Mouse (Mus musculus): ENCODE measurements around the gene Tbpl1.

Tbpl1 gene

GRCm38 (mm10) chr10:22731272-22732093 is at the start of gene Tbpl1:
TSS of gene Tbpl1 (minus strand) at chr10:22731938.
- DNase-seq (ENCODE audit: low spot score in 2 of 2), result peak; percentile 94 to 96

GRCm38 (mm10) chr10:22781466-22781865 is 49.7 kb upstream of the Tbpl1 start:
- DNase-seq (ENCODE audit: low spot score in 2 of 2), result no peak

GRCm38 (mm10) chr10:22777939-22778338 is 46.2 kb upstream of the Tbpl1 start:
- DNase-seq (ENCODE audit: low spot score in 2 of 2), result peak; percentile 16 to 29

- peak; percentile 74 to 76 for DNase-seq (ENCODE audit: low spot score in 2 of 2)
Measured at GRCm38 (mm10) chr10:22776007-22776698, 44.4 kb upstream of the Tbpl1 start.

GRCm38 (mm10) chr10:22775456-22775855 is 43.7 kb upstream of the Tbpl1 start:
- DNase-seq (ENCODE audit: low spot score in 2 of 2), result no peak

- DNase-seq (ENCODE audit: low spot score in 2 of 2), result no peak
Measured at GRCm38 (mm10) chr10:22774626-22775025, 42.9 kb upstream of the Tbpl1 start.

GRCm38 (mm10) chr10:22754240-22754639 is 22.5 kb upstream of the Tbpl1 start:
- DNase-seq (ENCODE audit: low spot score in 2 of 2), result no peak

GRCm38 (mm10) chr10:22751175-22751682 is 19.5 kb upstream of the Tbpl1 start:
- DNase-seq (ENCODE audit: low spot score in 2 of 2), result no peak

GRCm38 (mm10) chr10:22746334-22747322 is 14.9 kb upstream of the Tbpl1 start:
- DNase-seq (ENCODE audit: low spot score in 2 of 2), result no peak

- no peak for DNase-seq (ENCODE audit: low spot score in 2 of 2)
Measured at GRCm38 (mm10) chr10:22745922-22746321, 14.2 kb upstream of the Tbpl1 start.

GRCm38 (mm10) chr10:22732181-22732580 is 443 bp upstream of the Tbpl1 start:
- peak in 1 of 2 experiments; percentile 3 for DNase-seq (ENCODE audit: low spot score in 2 of 2)

- DNase-seq (ENCODE audit: low spot score in 2 of 2), result no peak
Measured at GRCm38 (mm10) chr10:22730992-22731271, 806 bp downstream of the Tbpl1 start.

- DNase-seq (ENCODE audit: low spot score in 2 of 2), result peak in 1 of 2 experiments; percentile 29
Measured at GRCm38 (mm10) chr10:22730266-22730991, 1.3 kb downstream of the Tbpl1 start.

GRCm38 (mm10) chr10:22728257-22728656 is 3.5 kb downstream of the Tbpl1 start:
- no peak for DNase-seq (ENCODE audit: low spot score in 2 of 2)

GRCm38 (mm10) chr10:22726295-22726694 is 5.4 kb downstream of the Tbpl1 start:
- DNase-seq (ENCODE audit: low spot score in 2 of 2), result no peak

- no peak for DNase-seq (ENCODE audit: low spot score in 2 of 2)
Measured at GRCm38 (mm10) chr10:22725166-22725565, 6.6 kb downstream of the Tbpl1 start.

GRCm38 (mm10) chr10:22720781-22721529 is 10.8 kb downstream of the Tbpl1 start:
- DNase-seq (ENCODE audit: low spot score in 2 of 2), result no peak

- no peak for DNase-seq (ENCODE audit: low spot score in 2 of 2)
Measured at GRCm38 (mm10) chr10:22718475-22718874, 13.3 kb downstream of the Tbpl1 start.

- peak; percentile 61 to 70 for DNase-seq (ENCODE audit: low spot score in 2 of 2)
Measured at GRCm38 (mm10) chr10:22714520-22714919, 17.2 kb downstream of the Tbpl1 start.

- no peak for DNase-seq (ENCODE audit: low spot score in 2 of 2)
Measured at GRCm38 (mm10) chr10:22712955-22713354, 18.8 kb downstream of the Tbpl1 start.

Measured in right cerebral cortex, adult 2 months (tissue).